Mouse (Mus musculus): ENCODE measurements around the gene Aak1. TPM values are rescaled to one million over a fixed set of nuclear protein-coding genes. Genes with fewer than 3 reads are reported as not detected.

The Aak1 gene
- total RNA-seq, 2 experiments from 2014 or later: 26.9 to 29.6 TPM

- no peak for DNase-seq
- intact Hi-C loops (cut with DNase I): no loop called here
Observed at GRCm38 (mm10) chr6:86948746-86949145, 99.4 kb downstream of the Aak1 start.

- intact Hi-C loops (cut with DNase I): no loop called here
- DNase-seq: no peak
Observed at GRCm38 (mm10) chr6:86950141-86950540, 100.8 kb downstream of the Aak1 start.

- DNase-seq: no peak
- intact Hi-C loops (cut with DNase I): no loop called here
Observed at GRCm38 (mm10) chr6:86950733-86951255, 101.5 kb downstream of the Aak1 start.

- no peak for DNase-seq
- intact Hi-C loops (cut with DNase I): no loop called here
Observed at GRCm38 (mm10) chr6:86955741-86956140, 106.4 kb downstream of the Aak1 start.

- intact Hi-C loops (cut with DNase I): no loop called here
- no peak for DNase-seq
Observed at GRCm38 (mm10) chr6:86956206-86956605, 106.9 kb downstream of the Aak1 start.

- no peak for DNase-seq
- intact Hi-C loops (cut with DNase I): no loop called here
Observed at GRCm38 (mm10) chr6:86959006-86959405, 109.7 kb downstream of the Aak1 start.

- intact Hi-C loops (cut with DNase I): no loop called here
- DNase-seq: no peak
Observed at GRCm38 (mm10) chr6:86963987-86964685, 114.8 kb downstream of the Aak1 start.

- intact Hi-C loops (cut with DNase I): no loop called here
- DNase-seq: no peak
Observed at GRCm38 (mm10) chr6:86967166-86967565, 117.8 kb downstream of the Aak1 start.

GRCm38 (mm10) chr6:86973956-86974355 is 124.6 kb downstream of the Aak1 start:
- no peak for DNase-seq
- intact Hi-C loops (cut with DNase I): no loop called here

GRCm38 (mm10) chr6:86978156-86978908 is 129.0 kb downstream of the Aak1 start:
- no peak for DNase-seq
- intact Hi-C loops (cut with DNase I): no loop called here

- DNase-seq: no peak
- intact Hi-C loops (cut with DNase I): no loop called here
Observed at GRCm38 (mm10) chr6:86978909-86979265, 129.6 kb downstream of the Aak1 start.

- intact Hi-C loops (cut with DNase I): no loop called here
Observed at GRCm38 (mm10) chr6:86981206-86981605, 131.9 kb downstream of the Aak1 start.

GRCm38 (mm10) chr6:86985314-86986106 is 136.2 kb downstream of the Aak1 start:
- intact Hi-C loops (cut with DNase I): no loop called here
- DNase-seq: no peak

More at GRCm38 (mm10) chr6:86981206-86981605, 131.9 kb downstream of the Aak1 start:
- no peak for DNase-seq

GRCm38 (mm10) chr6:86989576-86989975 is 140.3 kb downstream of the Aak1 start:
- DNase-seq: no peak
- intact Hi-C loops (cut with DNase I): no loop called here

- DNase-seq: no peak
Observed at GRCm38 (mm10) chr6:86991041-86991440, 141.7 kb downstream of the Aak1 start.

GRCm38 (mm10) chr6:86992349-86992748 is 143.0 kb downstream of the Aak1 start:
- DNase-seq: no peak
- intact Hi-C loops (cut with DNase I): no loop called here

More at GRCm38 (mm10) chr6:86991041-86991440, 141.7 kb downstream of the Aak1 start:
- intact Hi-C loops (cut with DNase I): no loop called here

GRCm38 (mm10) chr6:86994254-86994653 is 144.9 kb downstream of the Aak1 start:
- intact Hi-C loops (cut with DNase I): no loop called here
- DNase-seq: no peak

GRCm38 (mm10) chr6:86996629-86997307 is 147.5 kb downstream of the Aak1 start:
- DNase-seq: no peak
- intact Hi-C loops (cut with DNase I): loop anchor here (5.0 kb wide), 1 partner anchor 184 kb away; no protein-coding TSS in a partner anchor

- no peak for DNase-seq
- intact Hi-C loops (cut with DNase I): loop anchor here (5.0 kb wide), 1 partner anchor 185 kb away; no protein-coding TSS in a partner anchor
Observed at GRCm38 (mm10) chr6:86997360-86997759, 148.0 kb downstream of the Aak1 start.

GRCm38 (mm10) chr6:87001995-87002394 is 152.7 kb downstream of the Aak1 start:
- intact Hi-C loops (cut with DNase I): no loop called here
- no peak for DNase-seq
